Comparison of ENCODE assay signal across 1 mouse cellular context in the genomic region with DNA sequence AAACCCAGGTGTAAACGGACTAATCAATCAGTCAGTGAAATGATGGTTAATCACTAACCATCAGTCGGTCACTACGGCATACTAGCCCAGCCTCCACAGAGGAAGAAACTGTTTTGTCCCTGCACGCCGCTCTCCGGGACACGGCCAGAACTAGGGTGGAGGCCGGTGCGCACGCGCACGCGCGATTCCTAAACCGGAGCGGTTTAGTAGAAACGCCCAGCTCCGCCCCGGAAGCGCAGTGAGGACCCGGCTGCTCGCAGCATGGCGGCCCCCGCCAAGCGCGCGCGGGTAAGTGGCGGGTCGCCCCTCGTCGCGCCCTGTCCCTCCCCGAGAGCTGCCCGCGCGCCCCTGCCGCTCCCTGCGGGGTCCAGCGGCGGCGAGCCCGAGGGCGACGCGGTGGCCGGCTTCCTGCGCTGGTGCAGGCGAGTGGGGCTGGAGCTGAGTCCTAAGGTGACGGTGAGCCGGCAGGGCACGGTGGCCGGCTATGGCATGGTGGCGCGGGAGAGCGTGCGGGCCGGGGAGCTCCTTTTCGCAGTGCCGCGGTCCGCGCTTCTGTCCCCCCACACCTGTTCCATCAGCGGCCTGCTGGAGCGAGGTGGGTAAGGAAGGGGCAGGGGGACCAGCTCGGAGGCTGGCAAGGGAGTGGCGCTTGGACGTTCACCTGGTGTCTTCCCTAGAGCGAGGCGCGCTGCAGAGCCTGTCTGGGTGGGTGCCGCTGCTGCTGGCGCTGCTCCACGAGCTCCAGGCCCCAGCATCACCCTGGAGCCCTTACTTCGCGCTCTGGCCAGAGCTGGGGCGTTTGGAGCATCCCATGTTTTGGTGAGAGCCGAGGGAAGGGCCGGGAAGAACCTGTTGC.
TF ChIP-seq lines count a peak whose summit lies in the region.

Setd6 (plus strand) TSS at position 206 of the 856 bp plus-strand sequence.

TF ChIP-seq in CH12.LX, 34 proteins besides CTCF, POLR2A, EP300 and RAD21 (continued from another document):
- TF ChIP-seq SIN3A (IDR thresholded peaks at IDR 0.05; ENCODE audit: low read length) (peak; percentile 76; the same call in 1 of the 2 replicates), KAT2A (IDR thresholded peaks at IDR 0.05; ENCODE audit: insufficient replicate concordance, low read length) (no peak), CHD2 (IDR thresholded peaks at IDR 0.05; ENCODE audit: low read length) (no peak), SMC3 (IDR thresholded peaks at IDR 0.05; ENCODE audit: low read depth, low read length) (no peak), NELFE (IDR thresholded peaks at IDR 0.05; ENCODE audit: low read depth, low read length) (peak; percentile 96), POLR2AphosphoS2 (IDR thresholded peaks at IDR 0.05; ENCODE audit: low read depth, low read length) (peak; percentile 23), JUN (IDR thresholded peaks at IDR 0.05; ENCODE audit: insufficient read depth, low read depth, low read length) (no peak), RCOR1 (conservative IDR thresholded peaks at IDR 0.05; ENCODE audit: low read depth, low read length) (0 out of 2 replicates have a peak, but pooled peaks have one; percentile 66), BHLHE40 (IDR thresholded peaks at IDR 0.05; ENCODE audit: low read depth, low read length) (peak; percentile 62; the same call in 1 of the 2 replicates), ZKSCAN1 (IDR thresholded peaks at IDR 0.05; ENCODE audit: borderline replicate concordance, low read depth, low read length) (no peak), PAX5 (IDR thresholded peaks at IDR 0.05; ENCODE audit: low read length) (no peak), JUND (conservative IDR thresholded peaks at IDR 0.05; ENCODE audit: low read depth, low read length) (no peak), CHD1 (IDR thresholded peaks at IDR 0.05; ENCODE audit: low read depth, low read length) (no peak), MAZ (IDR thresholded peaks at IDR 0.05; ENCODE audit: low read depth, low read length) (no peak), NRF1 (IDR thresholded peaks at IDR 0.05; ENCODE audit: low read depth, low read length) (peak; percentile 97), TBP (conservative IDR thresholded peaks at IDR 0.05; ENCODE audit: low read depth, low read length) (peak; percentile 64), HCFC1 (IDR thresholded peaks at IDR 0.05; ENCODE audit: low read depth, low read length) (peak; percentile 63), TCF12 (IDR thresholded peaks at IDR 0.05; ENCODE audit: low read depth, low read length) (peak; percentile 81), ZMIZ1 (IDR thresholded peaks at IDR 0.05; ENCODE audit: low read depth, low read length) (peak; percentile 88), MAX (IDR thresholded peaks at IDR 0.05; ENCODE audit: low read length) (peak; percentile 57; the same call in 1 of the 2 replicates)
TF ChIP-seq in CH12.LX: peak in this region for 16.
